Mouse (Mus musculus) right cerebral cortex, postnatal 25 days (tissue): Measurements from ENCODE around the gene Fam129c.
A peak's percentile ranks its signal among the peaks of the same experiment; 100 is the strongest.

ENCODE experiments used
- DNase-seq: peaks from one replicate; pipeline ENCODE4 v3.0.0; 2022

Fam129c gene

DNA sequence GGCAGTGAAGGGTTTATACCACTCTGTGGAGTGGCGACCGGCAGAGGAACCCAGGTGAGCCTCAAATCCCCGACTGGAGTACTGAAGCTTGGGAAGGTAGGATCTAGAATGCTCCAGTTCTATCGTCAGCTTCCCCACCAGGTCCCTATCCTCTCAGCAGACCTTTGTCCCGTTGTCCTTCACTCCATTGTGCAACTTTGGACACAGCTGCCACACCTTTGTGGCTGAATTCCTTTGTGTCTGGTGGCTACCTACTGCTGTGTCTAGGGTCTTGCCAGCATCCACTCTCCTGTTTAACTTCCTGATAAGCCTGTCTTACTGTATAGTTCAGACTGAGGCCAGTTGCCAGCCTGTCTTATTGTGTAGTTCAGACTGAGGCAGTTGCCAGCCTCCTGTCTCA, 14.7 kb downstream of the Fam129c start:
- DNase-seq: no peak

DNA sequence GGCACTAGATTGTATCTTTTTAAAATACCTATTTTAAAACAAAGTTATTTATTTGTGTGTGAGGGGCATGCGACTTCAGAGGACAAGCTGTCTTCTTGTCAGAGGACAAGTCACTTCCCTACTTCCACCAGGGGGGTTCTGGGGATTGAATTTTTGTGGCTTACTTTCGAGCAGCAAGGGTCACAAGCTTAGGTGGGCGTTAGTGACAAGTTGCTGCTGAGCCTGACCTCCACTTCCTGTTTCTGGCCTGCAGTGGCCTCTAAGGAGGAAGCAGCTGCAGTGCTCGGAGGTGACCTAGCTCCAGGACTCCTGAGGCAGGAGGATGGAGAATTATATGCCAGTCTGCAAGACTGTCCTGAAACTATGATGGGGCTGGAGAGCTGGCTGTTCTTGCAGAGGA, 16.0 kb downstream of the Fam129c start:
- DNase-seq: no peak

GRCm38 (mm10) chr8:71619786-71620185, 22.3 kb downstream of the Fam129c start:
- no peak for DNase-seq

GRCm38 (mm10) chr8:71625088-71625487, 27.6 kb downstream of the Fam129c start:
- no peak for DNase-seq

DNA sequence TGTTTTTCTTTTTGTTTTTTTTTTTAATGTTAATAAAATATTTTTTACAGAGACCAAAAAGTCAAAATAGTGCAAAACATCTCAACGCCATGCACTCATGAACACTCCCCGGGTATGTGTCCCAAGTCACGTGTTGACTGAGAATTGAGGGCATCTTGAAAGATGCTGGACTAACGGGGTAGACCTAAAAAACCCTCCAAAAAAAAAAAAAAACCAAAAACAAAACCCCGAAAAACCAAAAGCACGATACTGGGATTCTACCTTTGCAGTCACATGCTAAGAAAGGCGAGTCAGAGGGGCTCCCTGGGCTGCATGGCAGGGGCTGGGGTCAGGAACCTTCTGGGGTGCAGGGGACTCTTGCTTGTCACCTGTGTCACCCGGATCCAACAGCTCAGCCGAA, 29.3 kb downstream of the Fam129c start:
- DNase-seq: no peak

DNA sequence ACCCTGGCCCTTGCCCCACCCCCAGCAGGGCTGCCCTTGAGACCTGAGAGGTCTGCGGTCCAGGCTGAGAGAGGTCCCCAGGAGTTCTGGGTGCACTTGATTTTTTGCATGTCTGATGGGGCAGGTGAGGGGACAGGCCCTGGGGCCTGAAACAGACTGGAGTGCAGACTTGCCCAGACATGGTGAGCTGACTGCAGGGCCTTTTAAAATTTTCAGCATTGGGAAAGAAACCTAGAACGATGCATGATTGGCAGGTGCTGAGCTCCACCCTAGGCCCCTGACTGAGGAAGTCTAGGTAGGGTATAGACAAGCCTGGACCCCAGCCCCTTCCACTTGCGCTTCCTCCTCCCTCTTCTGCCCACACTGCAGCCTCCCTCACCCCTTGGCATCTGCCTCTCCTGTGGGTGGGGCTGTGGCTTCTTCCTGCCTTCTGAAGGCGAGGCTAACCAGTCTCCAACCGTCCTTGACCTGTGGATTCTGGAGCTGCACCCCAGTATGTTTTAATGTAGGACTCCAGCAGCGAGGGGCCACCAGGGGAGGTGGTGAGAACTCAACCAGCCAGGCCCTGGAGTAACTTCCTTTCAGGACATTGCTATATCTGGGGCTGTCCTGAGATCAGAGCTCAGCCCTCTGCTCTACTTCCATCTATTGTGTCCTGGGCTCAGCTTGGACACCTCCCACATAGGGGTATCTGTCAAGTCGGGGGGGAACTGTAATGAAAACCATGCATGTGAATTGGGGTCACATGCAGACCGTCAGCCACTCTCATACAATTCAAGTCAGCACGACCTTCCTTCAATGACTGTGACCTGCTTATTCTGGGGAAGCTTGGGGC, 30.0 kb downstream of the Fam129c start:
- no peak for DNase-seq

- no peak for DNase-seq
These were observed 31.1 kb downstream of the Fam129c start for GRCm38 (mm10) chr8:71628396-71629095.

- peak; percentile 91 for DNase-seq
These were observed 31.7 kb downstream of the Fam129c start for GRCm38 (mm10) chr8:71629096-71629697.

GRCm38 (mm10) chr8:71629781-71630212, 32.3 kb downstream of the Fam129c start:
- no peak for DNase-seq

GRCm38 (mm10) chr8:71630761-71631160, 33.3 kb downstream of the Fam129c start:
- DNase-seq: no peak

DNA sequence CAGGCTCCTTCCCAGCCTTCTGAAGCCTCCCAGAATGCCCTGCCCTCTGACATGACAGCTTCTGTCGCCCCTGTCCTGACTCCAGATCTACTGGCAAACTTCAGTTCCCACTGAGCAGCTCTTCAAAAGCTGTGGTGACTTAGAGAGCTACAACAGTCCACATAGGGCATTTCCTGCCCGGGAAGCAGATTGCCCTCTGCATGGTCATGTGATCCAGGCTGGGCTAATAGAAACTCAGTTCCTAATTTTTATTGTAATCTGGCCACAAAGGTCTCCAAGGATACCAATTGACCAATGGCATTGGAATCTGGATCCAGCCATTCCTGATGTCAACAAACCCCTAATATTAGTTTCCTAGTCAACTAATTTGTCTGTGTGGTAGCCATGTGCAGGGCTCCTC, 34.4 kb downstream of the Fam129c start:
- no peak for DNase-seq

GRCm38 (mm10) chr8:71633164-71633563, 35.7 kb downstream of the Fam129c start:
- no peak for DNase-seq

DNA sequence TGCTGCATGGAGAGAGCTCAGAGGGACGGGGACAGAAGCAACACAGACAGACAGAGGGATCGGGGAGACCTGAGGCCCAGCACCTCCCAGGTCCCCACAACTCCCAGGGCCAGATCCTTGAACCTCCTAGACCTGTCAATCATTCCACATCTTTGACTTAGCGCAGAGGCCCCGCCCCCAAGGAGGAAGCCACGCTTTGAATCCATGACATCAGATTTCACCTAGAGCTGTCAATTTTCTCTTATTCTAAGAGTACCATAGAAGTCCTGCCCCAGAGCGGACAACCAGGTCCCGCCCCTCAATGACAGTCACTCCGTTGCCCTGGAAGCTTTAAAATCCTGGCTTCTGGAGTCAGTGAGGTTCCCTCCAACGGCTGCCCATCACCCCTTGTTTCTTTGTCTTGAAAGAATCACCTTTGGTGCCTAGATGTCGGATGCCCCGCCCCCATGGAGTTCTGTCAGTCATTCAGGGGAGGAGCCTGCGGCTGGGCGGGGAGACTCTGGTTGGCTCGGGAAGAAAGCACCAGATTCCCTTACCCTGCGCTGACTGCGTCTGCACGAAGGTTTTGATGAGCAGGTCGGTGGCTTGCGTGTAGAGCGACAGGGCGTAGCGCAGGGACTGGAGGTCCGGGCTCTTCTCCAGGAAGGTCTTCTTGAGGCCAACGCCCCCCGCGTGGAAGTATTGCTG, 36.7 kb downstream of the Fam129c start:
- no peak for DNase-seq

DNA sequence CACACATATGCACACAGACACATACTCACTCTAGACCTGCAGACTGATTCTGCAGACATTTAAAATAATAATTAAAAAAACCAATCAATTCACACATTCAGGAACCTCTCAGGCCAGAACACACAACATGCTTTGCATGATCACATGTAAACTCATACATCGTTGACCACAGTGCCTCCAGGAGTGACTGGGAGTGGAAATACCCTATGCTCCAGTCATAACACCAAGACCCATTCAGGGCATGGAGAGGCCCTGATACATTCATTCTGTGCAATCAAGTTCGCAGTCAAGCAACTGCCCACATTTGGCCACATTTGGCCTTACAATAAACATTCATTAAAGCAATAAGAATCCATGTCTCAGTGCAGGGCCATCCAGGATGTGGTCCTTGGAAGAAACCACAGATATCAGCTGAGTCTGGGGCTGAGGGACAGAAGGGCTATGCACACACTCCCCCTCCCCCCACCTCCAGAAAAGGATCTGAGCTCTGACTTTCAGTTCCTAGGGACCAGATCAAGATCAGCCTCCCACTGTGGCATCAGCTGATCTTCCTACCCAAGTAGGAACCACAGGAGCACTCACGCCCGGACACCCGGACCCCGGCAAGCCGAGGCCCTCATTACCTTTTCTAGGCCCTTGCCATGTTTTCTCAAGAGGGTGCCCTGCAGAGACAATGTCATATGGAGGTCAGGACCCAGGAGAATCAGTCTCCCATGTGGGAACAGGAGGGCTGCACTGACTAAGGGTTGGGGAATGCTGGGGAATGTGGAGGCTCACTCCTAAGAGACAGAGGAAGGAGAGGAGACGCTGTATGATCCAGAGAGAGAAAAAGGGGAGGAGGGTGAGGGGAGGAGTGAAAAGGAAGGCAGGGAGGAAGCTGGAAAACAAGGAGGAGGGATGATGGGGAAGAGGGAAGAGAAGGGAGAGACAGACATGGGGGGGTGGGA, 40.0 kb downstream of the Fam129c start:
- no peak for DNase-seq

DNA sequence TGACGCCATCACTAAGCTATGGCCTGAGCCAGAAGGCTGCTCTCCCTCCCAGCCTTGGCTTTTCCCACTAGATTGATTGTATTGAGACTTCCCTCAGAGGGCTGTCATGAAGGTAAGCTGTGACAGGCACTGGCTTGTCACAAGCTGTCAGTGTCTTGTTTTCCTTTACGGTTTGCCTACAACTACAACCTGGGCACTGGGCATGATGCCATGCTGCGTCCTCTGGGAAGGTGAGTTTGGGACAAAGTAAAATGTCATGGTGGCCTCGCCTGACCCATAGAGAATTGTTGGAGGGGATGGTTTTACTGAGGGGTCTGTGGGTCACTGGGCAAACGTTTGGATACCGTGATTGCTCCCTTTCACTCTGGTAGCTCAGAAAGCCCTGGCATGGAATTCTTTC, 40.9 kb downstream of the Fam129c start:
- DNase-seq: no peak

GRCm38 (mm10) chr8:71639318-71639717, 41.9 kb downstream of the Fam129c start:
- DNase-seq: no peak

DNA sequence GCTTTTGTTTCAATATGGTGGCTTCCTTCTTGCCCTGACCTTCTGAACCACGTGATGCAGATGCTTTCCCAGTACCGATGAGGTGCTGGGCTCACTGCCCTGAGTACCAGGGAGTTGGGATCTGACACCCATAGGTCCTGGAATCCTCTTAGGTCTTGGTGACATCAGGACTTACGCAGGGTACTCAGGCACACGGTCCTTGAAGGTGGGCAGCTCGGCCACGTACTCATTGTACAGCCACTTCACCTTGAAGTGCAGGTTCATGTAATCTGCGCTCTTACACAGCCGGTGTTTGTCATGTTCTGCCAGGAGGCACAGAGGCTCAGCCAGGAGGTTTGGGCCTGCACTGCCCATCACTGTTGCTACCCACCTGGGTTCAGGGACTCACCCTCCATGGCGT, 48.1 kb downstream of the Fam129c start:
- no peak for DNase-seq

- DNase-seq: no peak
These were observed 57.2 kb downstream of the Fam129c start for GRCm38 (mm10) chr8:71654600-71654999.
